Mouse (Mus musculus) cerebellum, adult 2 months (tissue): ENCODE results near the gene Ncoa5.

Experiments
- CTCF ChIP-seq: fragments of 200-500 bp; IDR thresholded peaks from 2 replicates; pipeline ENCODE4 v1.5.1; 2011; ENCODE audit warnings: low read depth, mild to moderate bottlenecking, control low read depth, low read length, moderate library complexity, borderline replicate concordance; ENCODE audit not compliant: insufficient read depth
- POLR2A ChIP-seq: fragments of 200-500 bp; IDR thresholded peaks from 2 replicates; pipeline ENCODE4 v1.6.1; 2011; ENCODE audit warnings: low read length, control low read depth, borderline replicate concordance; ENCODE audit not compliant: insufficient read depth

DNA sequence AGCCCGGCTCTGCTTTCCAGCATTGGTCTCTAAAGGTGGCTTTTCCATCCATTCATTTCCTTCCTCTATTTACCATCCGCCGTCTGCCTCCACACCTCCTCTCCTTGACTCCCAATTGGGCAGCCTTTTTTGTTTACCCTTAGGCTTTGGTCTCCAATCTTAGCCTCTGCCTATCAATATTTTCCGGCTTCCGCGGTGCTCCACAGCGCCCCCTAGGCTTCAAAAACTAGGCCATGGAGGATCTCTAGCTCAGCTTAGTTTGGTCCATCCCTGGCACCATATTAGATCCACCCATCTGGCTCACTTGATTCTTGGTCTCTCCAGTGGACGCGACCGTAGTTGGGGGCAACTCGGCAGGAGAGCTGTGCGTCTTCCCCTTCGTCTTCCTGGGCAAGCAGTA is 84.2 kb downstream of the Ncoa5 start:
- peak; percentile 47; the same call in 1 of the 2 replicates for TF ChIP-seq CTCF
- TF ChIP-seq POLR2A: no peak
